Mouse (Mus musculus): ENCODE results near the gene Cd300c.
"Not testable (repeated sequence)": the region's sequence is repeated elsewhere in the genome, so short reads cannot be mapped to it uniquely, and the experiment has no call there.

DNA sequence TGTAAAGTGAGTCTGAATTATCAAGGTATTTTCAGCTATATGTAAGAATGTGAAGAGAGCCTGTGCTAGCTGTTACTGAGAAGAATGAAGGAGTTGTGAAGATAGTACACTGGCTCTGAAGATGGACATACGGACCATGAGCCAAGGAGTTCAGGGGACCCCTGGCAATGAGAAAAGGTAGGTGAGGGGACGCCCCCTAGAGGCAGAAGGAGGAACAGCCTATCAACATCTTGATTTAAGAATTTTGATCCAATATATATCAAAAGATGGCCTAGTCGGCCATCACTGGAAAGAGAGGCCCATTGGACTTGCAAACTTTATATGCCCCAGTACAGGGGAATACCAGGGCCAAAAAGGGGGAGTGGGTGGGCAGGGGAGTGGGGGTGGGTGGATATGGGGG, 59.4 kb downstream of the Cd300c start:
- not testable (repeated sequence) for TF ChIP-seq CTCF (IDR thresholded peaks at IDR 0.05; ENCODE audit: borderline replicate concordance, insufficient read depth, low read length); POLR2A (IDR thresholded peaks at IDR 0.05; ENCODE audit: low read depth, low read length)

All from embryonic fibroblast, embryonic 13.5 days (primary cell).